Mouse (Mus musculus) Patski (cell line): ENCODE results near the gene Ipcef1. TPM values are rescaled to one million over a fixed set of nuclear protein-coding genes. Genes with fewer than 3 reads are reported as not detected.
"Not testable (repeated sequence)": the region's sequence is repeated elsewhere in the genome, so short reads cannot be mapped to it uniquely, and the experiment has no call there.

ENCODE experiments used
- ATAC-seq: fragments of 100-300 bp; one replicate; pipeline ENCODE4 v1.8.0; 2021
- CTCF ChIA-PET: fragments of 350-600 bp; sonication (Branson Sonifier 250); formaldehyde crosslinking; loops from one replicate; lab custom pipeline; 2022; ENCODE audit warnings: inconsistent platforms; lab: Charles Lee
- POLR2A ChIA-PET: fragments of 350-600 bp; sonication (Branson Sonifier 250); formaldehyde crosslinking; loops from one replicate; lab custom pipeline; 2022; ENCODE audit warnings: antibody characterized with exemption, inconsistent platforms; lab: Charles Lee
- DNase-seq: peaks from one replicate; pipeline ENCODE4 v3.0.0-alpha.2; 2011; ENCODE audit warnings: low read depth, low spot score
- H3K27me3 ChIP-seq: fragments of 371-371 bp; one replicate; pipeline ENCODE4 v1.5.1; 2021
- CTCF ChIP-seq: fragments of 100-300 bp; IDR thresholded peaks from one replicate; pipeline ENCODE4 v1.5.1; 2021
- in situ Hi-C: fragments of 300-500 bp; cut with MboI; formaldehyde crosslinking; loops from 3 replicates; pipeline ENCODE4 v1.11.1; 2018; ENCODE audit warnings: low pct_unique_long_range_greater_than_20kb, mixed read lengths
- polyA plus RNA-seq: library from polyadenylated mRNA; unstranded; gene quantifications from one replicate; pipeline ENCODE4 v1.2.3, GENCODE M21; 2021

Gene Ipcef1
- polyA plus RNA-seq, 1 experiment from 2014 or later = not detected

- no peak for TF ChIP-seq CTCF
- CTCF ChIA-PET = no interaction called here
These were observed 161.8 kb downstream of the Ipcef1 start for GRCm38 (mm10) chr10:6890348-6891009.

GRCm38 (mm10) chr10:6889640-6890245, 162.5 kb downstream of the Ipcef1 start:
- DNase-seq = no peak
- in situ Hi-C loops = loop anchor here (10.0 kb wide), 1 partner anchor 115 kb away; no protein-coding TSS in a partner anchor
- no peak for ATAC-seq
- no peaks in the 10 kb centered on the region for H3K27me3 ChIP-seq
- ChIA-PET POLR2A (no interaction called here), CTCF (no interaction called here)
- TF ChIP-seq CTCF = no peak

More at GRCm38 (mm10) chr10:6890348-6891009, 161.8 kb downstream of the Ipcef1 start:
- DNase-seq (no peak), ATAC-seq (no peak)
- no peaks in the 10 kb centered on the region for H3K27me3 ChIP-seq
- POLR2A ChIA-PET = no interaction called here
- in situ Hi-C loops = no loop called here

DNA sequence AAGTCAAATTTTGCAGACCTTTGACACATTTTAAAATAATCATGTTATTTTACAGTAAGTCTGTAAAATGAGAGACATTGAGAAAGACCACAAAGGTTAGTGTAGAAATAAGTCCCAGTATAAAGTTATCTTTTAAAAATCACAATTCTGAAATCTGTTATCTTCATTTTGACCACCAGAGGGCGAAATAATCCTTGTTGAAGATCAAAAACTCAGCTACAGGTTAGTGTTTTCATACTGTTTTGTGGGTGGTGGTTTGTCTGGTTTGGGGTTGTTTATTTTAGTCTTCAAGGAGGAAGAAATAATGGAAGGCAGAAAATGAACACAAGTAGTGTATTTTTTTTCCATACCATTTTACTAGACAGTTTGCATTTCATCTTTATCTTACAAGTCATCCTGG, 166.8 kb downstream of the Ipcef1 start:
- ChIA-PET CTCF (interaction anchor here (1.0 to 1.3 kb wide), 2 partner anchors 189 to 226 kb away, joined by 3 read pairs; no protein-coding TSS in a partner anchor), POLR2A (interaction anchor here (0.6 kb wide), 1 partner anchor 326 kb away, joined by 3 read pairs; no protein-coding TSS in a partner anchor)
- H3K27me3 ChIP-seq = no peaks in the 10 kb centered on the region
- peak; percentile 49 for TF ChIP-seq CTCF
- in situ Hi-C loops = loop anchor here (10.0 kb wide), 1 partner anchor 119 kb away; no protein-coding TSS in a partner anchor
- ATAC-seq = no peak
- DNase-seq = peak; percentile 7

DNA sequence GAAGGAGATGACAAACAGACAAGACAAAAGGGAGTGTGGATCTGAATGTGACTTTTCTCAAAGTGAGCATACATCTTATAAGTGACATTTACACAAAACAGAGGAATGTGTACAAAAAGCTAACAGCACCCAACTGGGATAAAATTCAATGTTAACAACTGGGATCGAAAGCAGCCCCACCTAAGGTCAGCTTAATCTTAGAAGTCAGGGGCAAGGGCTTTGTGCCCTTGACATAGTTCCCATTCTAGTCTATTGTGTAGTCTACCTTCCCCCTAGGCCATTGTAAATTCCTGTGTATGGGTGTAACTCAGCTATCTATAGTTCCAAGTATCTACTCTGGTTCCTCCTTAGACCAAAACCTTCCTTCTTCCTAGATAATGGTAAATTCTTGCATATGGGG, 170.2 kb downstream of the Ipcef1 start:
- POLR2A ChIA-PET, ATAC-seq, CTCF ChIA-PET, DNase-seq, H3K27me3 ChIP-seq: not testable (repeated sequence)
- in situ Hi-C loops = loop anchor here (5.0 to 10.0 kb wide), 2 partner anchors 123 to 195 kb away; no protein-coding TSS in a partner anchor

DNA sequence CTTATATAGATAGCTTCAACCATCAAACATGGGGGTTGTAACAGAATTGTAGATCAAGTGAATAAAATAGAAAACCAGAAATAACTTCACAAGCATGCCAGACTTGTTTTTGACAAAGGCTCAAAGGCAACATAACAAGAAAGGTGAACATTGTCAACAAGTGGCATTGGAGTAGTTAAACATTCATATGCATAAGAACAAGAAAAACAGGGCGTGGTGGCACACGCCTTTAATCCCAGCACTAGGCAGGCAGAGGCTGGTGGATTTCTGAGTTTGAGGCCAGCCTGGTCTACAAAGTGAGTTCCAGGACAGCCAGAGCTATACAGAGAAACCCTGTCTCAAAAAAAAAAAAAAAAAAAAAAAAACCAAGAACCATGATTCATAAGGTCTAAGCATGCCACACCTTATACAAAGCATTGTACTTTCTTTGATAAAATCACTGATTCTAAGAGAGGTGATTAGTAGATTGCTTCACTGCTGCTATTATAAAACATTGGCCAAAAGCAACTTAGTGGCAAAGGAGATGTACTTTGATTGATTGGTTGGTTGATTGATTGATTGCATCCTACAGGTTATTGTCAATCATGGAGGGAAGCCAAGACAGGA, 173.9 kb downstream of the Ipcef1 start:
- no peak for TF ChIP-seq CTCF
- in situ Hi-C loops = no loop called here
- DNase-seq = no peak
- CTCF ChIA-PET = interaction anchor here (0.6 to 1.0 kb wide), 3 partner anchors 8 to 213 kb away, joined by 3 read pairs; no protein-coding TSS in a partner anchor
- POLR2A ChIA-PET = no interaction called here
- H3K27me3 ChIP-seq = peaks cover 7% of the 10 kb centered on the region
- ATAC-seq = no peak

- ChIA-PET CTCF (no interaction called here), POLR2A (no interaction called here)
- in situ Hi-C loops = no loop called here
- TF ChIP-seq CTCF = no peak
- ATAC-seq = no peak
- DNase-seq = no peak
- H3K27me3 ChIP-seq = peaks cover 7% of the 10 kb centered on the region
These were observed 178.4 kb downstream of the Ipcef1 start for GRCm38 (mm10) chr10:6873917-6874316.

DNA sequence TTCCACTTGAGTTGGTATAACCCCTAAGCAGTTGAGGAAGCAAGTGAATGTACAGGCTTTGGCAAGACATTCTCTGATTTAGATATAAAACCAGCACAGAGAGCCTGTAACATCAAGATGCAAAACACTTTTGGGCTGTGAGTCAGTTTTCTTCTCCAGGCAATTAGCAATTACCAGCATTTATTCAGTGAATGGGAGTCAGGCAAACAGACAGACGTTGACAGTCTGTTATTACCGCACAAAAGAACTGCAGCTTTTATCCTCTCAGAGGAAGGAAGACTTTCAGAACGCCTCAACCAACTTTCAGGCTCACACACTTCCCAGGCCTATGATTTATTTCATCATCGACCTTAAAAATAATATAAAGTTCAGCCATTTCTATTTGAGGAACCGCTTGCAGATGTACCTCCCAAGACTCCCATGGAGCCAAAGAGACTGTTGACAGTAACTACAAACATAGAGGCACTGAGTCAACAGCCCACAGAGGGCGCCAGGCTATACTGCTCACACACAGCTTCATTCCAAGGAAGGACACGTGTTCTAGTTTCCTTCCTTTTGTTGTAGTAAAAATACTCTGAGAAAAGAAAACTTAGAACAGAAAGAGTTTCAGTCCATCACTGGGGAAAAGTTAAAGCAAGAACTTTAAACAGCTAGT, 180.7 kb downstream of the Ipcef1 start:
- no peak for ATAC-seq
- ChIA-PET POLR2A (no interaction called here), CTCF (interaction anchor here (0.6 kb wide), 1 partner anchor 836 kb away, joined by 3 read pairs; no protein-coding TSS in a partner anchor)
- no peak for DNase-seq
- in situ Hi-C loops = no loop called here
- TF ChIP-seq CTCF = no peak
- peaks cover 7% of the 10 kb centered on the region for H3K27me3 ChIP-seq

GRCm38 (mm10) chr10:6855812-6856211, 196.5 kb downstream of the Ipcef1 start:
- no peak for DNase-seq
- POLR2A ChIA-PET = no interaction called here
- CTCF ChIA-PET = no interaction called here
- no peak for ATAC-seq
- in situ Hi-C loops = no loop called here
- H3K27me3 ChIP-seq = no peaks in the 10 kb centered on the region
- TF ChIP-seq CTCF = no peak

- peak; percentile 95 for ATAC-seq
- CTCF ChIA-PET = interaction anchor here (1.3 kb wide), 1 partner anchor 12 kb away, joined by 7 read pairs; no protein-coding TSS in a partner anchor
- POLR2A ChIA-PET = no interaction called here
- no peak for TF ChIP-seq CTCF
- H3K27me3 ChIP-seq = no peaks in the 10 kb centered on the region
- in situ Hi-C loops = no loop called here
- DNase-seq = peak; percentile 79
These were observed 203.4 kb downstream of the Ipcef1 start for GRCm38 (mm10) chr10:6848834-6849233.

GRCm38 (mm10) chr10:6848162-6848754, 204.0 kb downstream of the Ipcef1 start:
- DNase-seq (peak; percentile 94), ATAC-seq (peak; percentile 91)
- CTCF ChIA-PET = interaction anchor here (1.3 kb wide), 1 partner anchor 11 kb away, joined by 7 read pairs; no protein-coding TSS in a partner anchor
- H3K27me3 ChIP-seq = no peaks in the 10 kb centered on the region
- POLR2A ChIA-PET = no interaction called here
- TF ChIP-seq CTCF = no peak
- in situ Hi-C loops = no loop called here
